In the genomic region with DNA sequence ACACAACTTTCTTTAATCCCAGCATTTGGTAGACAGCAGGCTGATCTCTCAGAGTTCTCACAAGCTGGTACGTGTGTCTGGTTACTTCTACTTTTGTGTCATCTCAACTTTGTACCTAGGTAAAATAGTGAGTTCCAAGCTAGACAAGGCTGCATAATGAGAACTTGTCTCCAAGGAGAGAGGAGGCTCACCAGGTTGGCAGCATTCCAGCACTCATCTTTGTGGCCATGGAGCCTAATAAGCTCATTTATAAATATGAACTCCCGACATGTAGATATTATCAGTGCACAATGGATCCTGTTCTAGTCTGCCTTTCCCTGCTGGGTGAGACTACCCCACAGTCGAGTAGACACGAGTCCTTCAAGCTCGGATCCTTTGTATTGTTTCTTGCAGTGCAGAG, we compare ENCODE assay signal across 8 mouse cellular contexts. TPM values are rescaled to one million over a fixed set of nuclear protein-coding genes. Genes with fewer than 3 reads are reported as not detected.
A peak's percentile ranks its signal among the peaks of the same experiment; 100 is the strongest.
DNase-seq lines count a peak whose midpoint lies in the region; ATAC-seq and TF ChIP-seq lines count a peak whose summit lies in the region.

No protein-coding gene starts in this region.

- H3K36me3 ChIP-seq in heart, embryonic 15.5 days = peaks cover 55% of the 10 kb centered on the region
- peaks cover 57% of the 10 kb centered on the region for H3K36me3 ChIP-seq in hindbrain, embryonic 13.5 days
- peaks cover 65% of the 10 kb centered on the region for H3K36me3 ChIP-seq in midbrain, embryonic 12.5 days
- peaks cover 14% of the 10 kb centered on the region for H3K36me3 ChIP-seq in thymus, adult 2 months (ENCODE audit: control insufficient read depth, insufficient read depth, low read length)

- WGBS in heart, embryonic 15.5 days = 63% methylated on average over 5 of the region's 5 CpGs
- WGBS in hindbrain, embryonic 13.5 days = 64% methylated on average over 5 of the region's 5 CpGs
- WGBS in midbrain, embryonic 12.5 days = 74% methylated on average over 5 of the region's 5 CpGs
- WGBS in thymus, adult 2 months = 87% methylated on average over 5 of the region's 5 CpGs

- peak overlapping the region; percentile 99 for H3K4me3 ChIP-seq in heart, embryonic 15.5 days
- H3K4me3 ChIP-seq in brown adipose tissue, adult 24 weeks (ENCODE audit: insufficient read depth, low read depth, low read length) = peak overlapping the region; percentile 77; the same call in 1 of the 2 replicates
- peak overlapping the region; percentile 73; the same call in 1 of the 2 replicates for H3K4me3 ChIP-seq in hindbrain, embryonic 13.5 days
- H3K4me3 ChIP-seq in midbrain, embryonic 12.5 days = no peak overlapping the region
- H3K4me3 ChIP-seq in thymus, adult 2 months (ENCODE audit: control insufficient read depth, insufficient read depth, low read length) = no peak overlapping the region

- no peak for TF ChIP-seq CTCF in thymus, adult 2 months (IDR thresholded peaks at IDR 0.05; ENCODE audit: borderline replicate concordance, control insufficient read depth, extremely low read depth, insufficient read depth, low read length, poor library complexity)

- H3K4me2 ChIP-seq in heart, embryonic 15.5 days = peak overlapping the region; percentile 94
- H3K4me2 ChIP-seq in hindbrain, embryonic 13.5 days = peak overlapping the region; percentile 80
- peak overlapping the region; percentile 93; the same call in 1 of the 2 replicates for H3K4me2 ChIP-seq in midbrain, embryonic 12.5 days (replicated peaks)

- H3K9me3 ChIP-seq in heart, embryonic 15.5 days (replicated peaks) = no peaks in the 10 kb centered on the region
- no peaks in the 10 kb centered on the region for H3K9me3 ChIP-seq in hindbrain, embryonic 13.5 days
- no peaks in the 10 kb centered on the region for H3K9me3 ChIP-seq in midbrain, embryonic 12.5 days

- TF ChIP-seq POLR2A in thymus, adult 2 months (IDR thresholded peaks at IDR 0.05; ENCODE audit: control insufficient read depth, extremely low read depth, insufficient read depth, low read length, poor library complexity) = no peak

- H3K27me3 ChIP-seq in heart, embryonic 15.5 days = no peaks in the 10 kb centered on the region
- H3K27me3 ChIP-seq in hindbrain, embryonic 13.5 days = no peaks in the 10 kb centered on the region
- no peaks in the 10 kb centered on the region for H3K27me3 ChIP-seq in midbrain, embryonic 12.5 days
- H3K27me3 ChIP-seq in thymus, adult 2 months (ENCODE audit: control insufficient read depth, insufficient read depth, low read length) = no peaks in the 10 kb centered on the region

- peaks cover 41% of the 10 kb centered on the region for H3K4me1 ChIP-seq in heart, embryonic 15.5 days (replicated peaks)
- 0 out of 2 replicates have a peak, but pooled peaks cover 2% of the 10 kb centered on the region for H3K4me1 ChIP-seq in brown adipose tissue, adult 24 weeks (ENCODE audit: control insufficient read depth, insufficient read depth, insufficient read length, low read length)
- H3K4me1 ChIP-seq in hindbrain, embryonic 13.5 days (replicated peaks) = peaks cover 29% of the 10 kb centered on the region
- peaks cover 28% of the 10 kb centered on the region for H3K4me1 ChIP-seq in midbrain, embryonic 12.5 days
- peaks cover 19% of the 10 kb centered on the region for H3K4me1 ChIP-seq in thymus, adult 2 months (replicated peaks; ENCODE audit: control insufficient read depth, insufficient read depth, low read length)

- H3K27ac ChIP-seq in heart, embryonic 15.5 days = peak overlapping the region; percentile 96; the same call in 1 of the 2 replicates
- no peak overlapping the region for H3K27ac ChIP-seq in brown adipose tissue, adult 24 weeks (replicated peaks; ENCODE audit: low read depth, low read length)
- H3K27ac ChIP-seq in hindbrain, embryonic 13.5 days = 0 out of 2 replicates have a peak overlapping the region, but pooled peaks have one; percentile 93
- no peak overlapping the region for H3K27ac ChIP-seq in midbrain, embryonic 12.5 days (replicated peaks)
- no peak overlapping the region for H3K27ac ChIP-seq in thymus, adult 2 months (ENCODE audit: control insufficient read depth, insufficient read depth, low read length)

- H3K9ac ChIP-seq in heart, embryonic 15.5 days = peak overlapping the region; percentile 20; the same call in 1 of the 2 replicates
- H3K9ac ChIP-seq in hindbrain, embryonic 13.5 days = peak overlapping the region; percentile 90; the same call in 1 of the 2 replicates
- H3K9ac ChIP-seq in midbrain, embryonic 12.5 days (replicated peaks) = no peak overlapping the region

- no peak for ATAC-seq in heart, embryonic 15.5 days (replicated peaks; ENCODE audit: insufficient number of reproducible peaks, insufficient read depth, low FRiP score, low read depth)
- no peak for ATAC-seq in hindbrain, embryonic 13.5 days (ENCODE audit: low FRiP score)
- ATAC-seq in midbrain, embryonic 12.5 days (ENCODE audit: low FRiP score, low read depth) = no peak

- no peak for DNase-seq in heart, adult 18-20 months
- DNase-seq in layer of hippocampus, postnatal 36 days = no peak
- no peak for DNase-seq in cerebellum, adult 11-12 months
- no peak for DNase-seq in thymus, adult 2 months

RNA-seq across cellular contexts. Expression of gene 2310033P09Rik, which starts 1.5 kb away (rescaled TPM):
- 17.7 and 18.4 TPM in 2 replicates for polyA plus RNA-seq in heart, embryonic 15.5 days (2015; fragmentation: Nextera tagmentation; extraction: Ambion mirVana)
- 10 to 100 TPM in 1 of 2 experiments, 1 to 10 TPM in 1; 9.9 to 11.8 TPM for total RNA-seq in heart, adult 18-20 months (2021)
- polyA plus RNA-seq in brown adipose tissue, adult 24 weeks (2012; ENCODE audit: insufficient read depth, insufficient read length, missing spikeins) = 5.6 and 11.0 TPM in 2 replicates
- polyA plus RNA-seq in hindbrain, embryonic 13.5 days (2015; fragmentation: Nextera tagmentation; extraction: Ambion mirVana) = 30.0 and 32.9 TPM in 2 replicates
- polyA plus RNA-seq in midbrain, embryonic 12.5 days (2016; fragmentation: Nextera tagmentation; extraction: Ambion mirVana) = 35.0 and 36.4 TPM in 2 replicates
- total RNA-seq in layer of hippocampus, postnatal 36 days (2021) = 10 to 100 TPM; 24.0 to 25.2 TPM
- 30.0 and 30.5 TPM in 2 replicates for polyA plus RNA-seq in thymus, adult 2 months (2012; rRNA removed)

RNA-seq across cellular contexts. Expression of gene Mrpl55, which starts 7.3 kb away (rescaled TPM):
- 99.8 and 114 TPM in 2 replicates for polyA plus RNA-seq in heart, embryonic 15.5 days (2015; fragmentation: Nextera tagmentation; extraction: Ambion mirVana)
- 100 to 1,000 TPM; 122 to 133 TPM for total RNA-seq in heart, adult 18-20 months (2021)
- 118 and 139 TPM in 2 replicates for polyA plus RNA-seq in brown adipose tissue, adult 24 weeks (2012; ENCODE audit: insufficient read depth, insufficient read length, missing spikeins)
- polyA plus RNA-seq in hindbrain, embryonic 13.5 days (2015; fragmentation: Nextera tagmentation; extraction: Ambion mirVana) = 92.9 and 96.8 TPM in 2 replicates
- polyA plus RNA-seq in midbrain, embryonic 12.5 days (2016; fragmentation: Nextera tagmentation; extraction: Ambion mirVana) = 84.3 and 89.4 TPM in 2 replicates
- total RNA-seq in layer of hippocampus, postnatal 36 days (2021) = 10 to 100 TPM; 33.2 to 38.3 TPM
- polyA plus RNA-seq in thymus, adult 2 months (2012; rRNA removed) = 40.2 and 42.0 TPM in 2 replicates

RNA-seq across cellular contexts. Expression of gene Guk1, which starts 17.6 kb away (rescaled TPM):
- 109 and 125 TPM in 2 replicates for polyA plus RNA-seq in heart, embryonic 15.5 days (2015; fragmentation: Nextera tagmentation; extraction: Ambion mirVana)
- 100 to 1,000 TPM; 108 to 133 TPM for total RNA-seq in heart, adult 18-20 months (2021)
- polyA plus RNA-seq in brown adipose tissue, adult 24 weeks (2012; ENCODE audit: insufficient read depth, insufficient read length, missing spikeins) = 89.3 and 122 TPM in 2 replicates
- polyA plus RNA-seq in hindbrain, embryonic 13.5 days (2015; fragmentation: Nextera tagmentation; extraction: Ambion mirVana) = 177 and 182 TPM in 2 replicates
- 83.8 and 95.1 TPM in 2 replicates for polyA plus RNA-seq in midbrain, embryonic 12.5 days (2016; fragmentation: Nextera tagmentation; extraction: Ambion mirVana)
- 100 to 1,000 TPM; 127 to 155 TPM for total RNA-seq in layer of hippocampus, postnatal 36 days (2021)
- polyA plus RNA-seq in thymus, adult 2 months (2012; rRNA removed) = 56.8 and 79.8 TPM in 2 replicates

RNA-seq across cellular contexts. Expression of gene Arf1, which starts 18.5 kb away (rescaled TPM):
- polyA plus RNA-seq in heart, embryonic 15.5 days (2015; fragmentation: Nextera tagmentation; extraction: Ambion mirVana) = 528 and 586 TPM in 2 replicates
- total RNA-seq in heart, adult 18-20 months (2021) = 100 to 1,000 TPM; 261 to 267 TPM
- polyA plus RNA-seq in brown adipose tissue, adult 24 weeks (2012; ENCODE audit: insufficient read depth, insufficient read length, missing spikeins) = 211 and 220 TPM in 2 replicates
- 622 and 633 TPM in 2 replicates for polyA plus RNA-seq in hindbrain, embryonic 13.5 days (2015; fragmentation: Nextera tagmentation; extraction: Ambion mirVana)
- 539 and 564 TPM in 2 replicates for polyA plus RNA-seq in midbrain, embryonic 12.5 days (2016; fragmentation: Nextera tagmentation; extraction: Ambion mirVana)
- total RNA-seq in layer of hippocampus, postnatal 36 days (2021) = 100 to 1,000 TPM; 489 to 533 TPM
- 503 and 561 TPM in 2 replicates for polyA plus RNA-seq in thymus, adult 2 months (2012; rRNA removed)

RNA-seq across cellular contexts. Expression of gene Gjc2, which starts 26.6 kb away (rescaled TPM):
- polyA plus RNA-seq in heart, embryonic 15.5 days (2015; fragmentation: Nextera tagmentation; extraction: Ambion mirVana) = 0.77 TPM in 2 replicates
- total RNA-seq in heart, adult 18-20 months (2021) = under 1 TPM; 0.54 to 0.77 TPM
- polyA plus RNA-seq in brown adipose tissue, adult 24 weeks (2012; ENCODE audit: insufficient read depth, insufficient read length, missing spikeins) = not detected in 2 replicates
- 0.14 and 0.17 TPM in 2 replicates for polyA plus RNA-seq in hindbrain, embryonic 13.5 days (2015; fragmentation: Nextera tagmentation; extraction: Ambion mirVana)
- polyA plus RNA-seq in midbrain, embryonic 12.5 days (2016; fragmentation: Nextera tagmentation; extraction: Ambion mirVana) = 0.10 TPM in 2 replicates
- total RNA-seq in layer of hippocampus, postnatal 36 days (2021) = 10 to 100 TPM; 15.7 to 16.9 TPM
- polyA plus RNA-seq in thymus, adult 2 months (2012; rRNA removed) = 0.23 and 0.66 TPM in 2 replicates

Comparison
In these comparisons a context has a peak if more than half of its experiments do, and no peak if none do; other contexts are left out.
1. H3K27ac ChIP-seq: peak in heart, embryonic 15.5 days (single experiment) and hindbrain, embryonic 13.5 days (single experiment); none in brown adipose tissue, adult 24 weeks (single experiment), midbrain, embryonic 12.5 days (single experiment) and thymus, adult 2 months (single experiment).
2. H3K4me3 ChIP-seq: peak in heart, embryonic 15.5 days (single experiment), brown adipose tissue, adult 24 weeks (single experiment) and hindbrain, embryonic 13.5 days (single experiment); none in midbrain, embryonic 12.5 days (single experiment) and thymus, adult 2 months (single experiment).
3. Peak in every context shown above with its lines, with median percentiles within 50 percentile points of each other: H3K4me2 ChIP-seq.